Mouse (Mus musculus) limb, embryonic 10.5 days (tissue): Measurements from ENCODE around the gene Itpka. TPM values are rescaled to one million over a fixed set of nuclear protein-coding genes. Genes with fewer than 3 reads are reported as not detected.

ENCODE experiments used
- DNase-seq: peaks from one replicate; pipeline ENCODE4 v3.0.0-alpha.2; 2017; ENCODE audit warnings: low spot score
- H3K27ac ChIP-seq: fragments of 300-500 bp; sonication (generic); 2 replicates; pipeline ENCODE4 v1.5.1; 2016; ENCODE audit warnings: mild to moderate bottlenecking
- H3K27me3 ChIP-seq: fragments of 300-500 bp; sonication (generic); 2 replicates; pipeline ENCODE4 v1.6.1; 2016; ENCODE audit warnings: low read depth, mild to moderate bottlenecking; ENCODE audit not compliant: poor library complexity, severe bottlenecking
- H3K36me3 ChIP-seq: fragments of 300-500 bp; sonication (generic); 2 replicates; pipeline ENCODE4 v1.6.1; 2016; ENCODE audit warnings: mild to moderate bottlenecking, moderate library complexity
- H3K4me1 ChIP-seq: fragments of 300-500 bp; sonication (generic); 2 replicates; pipeline ENCODE4 v1.6.1; 2016
- H3K4me3 ChIP-seq: fragments of 300-500 bp; sonication (generic); 2 replicates; pipeline ENCODE4 v1.5.1; 2016; ENCODE audit warnings: mild to moderate bottlenecking, moderate library complexity
- H3K9me3 ChIP-seq: fragments of 300-500 bp; sonication (generic); replicated peaks from 2 replicates; pipeline ENCODE4 v1.6.1; 2016; ENCODE audit warnings: mild to moderate bottlenecking
- WGBS: fragments of 180-500 bp; shearing (Covaris S2); methylation state at CpG from one replicate; pipeline ENCODE4 v1.1.7; 2016; 5-methylcytosine and 5-hydroxymethylcytosine counted together
- polyA plus RNA-seq: library from polyadenylated mRNA; unstranded; fragments of >200 nt; fragmentation: Nextera tagmentation; extraction: Ambion mirVana; gene quantifications from 2 replicates; pipeline ENCODE4 v1.2.1, GENCODE M21; 2016

The Itpka gene
- polyA plus RNA-seq, 1 experiment from 2014 or later: 0.65 TPM

DNA sequence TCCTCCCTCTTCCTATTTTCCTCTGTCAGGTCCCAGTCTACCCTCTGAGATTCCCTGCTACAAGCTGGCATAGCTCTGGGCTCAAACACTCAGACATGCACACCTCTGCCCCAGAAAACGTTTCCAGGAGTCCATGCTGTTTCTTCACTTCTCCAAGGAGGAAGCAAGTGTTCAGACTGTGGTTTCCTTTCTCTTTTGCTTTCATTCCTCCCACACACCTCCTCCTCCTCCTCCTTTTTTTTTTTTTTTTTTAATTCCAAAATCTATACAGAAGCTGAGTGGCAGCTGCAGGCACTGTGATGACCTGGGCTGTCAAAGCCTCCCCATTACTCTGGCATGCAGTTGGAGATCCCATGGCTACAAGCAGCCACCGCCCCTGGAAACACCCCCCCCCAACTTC lies 1.6 kb upstream of the Itpka start:
- Histone ChIP-seq H3K27me3 (peaks cover 88% of the 10 kb centered on the region), H3K36me3 (peaks cover 3% of the 10 kb centered on the region), H3K4me1 (peaks cover 43% of the 10 kb centered on the region), H3K27ac (no peak overlapping the region), H3K4me3 (no peak overlapping the region), H3K9me3 (no peaks in the 10 kb centered on the region)
- 22% methylated on average over 2 of the region's 2 CpGs for WGBS
- no peak for DNase-seq

DNA sequence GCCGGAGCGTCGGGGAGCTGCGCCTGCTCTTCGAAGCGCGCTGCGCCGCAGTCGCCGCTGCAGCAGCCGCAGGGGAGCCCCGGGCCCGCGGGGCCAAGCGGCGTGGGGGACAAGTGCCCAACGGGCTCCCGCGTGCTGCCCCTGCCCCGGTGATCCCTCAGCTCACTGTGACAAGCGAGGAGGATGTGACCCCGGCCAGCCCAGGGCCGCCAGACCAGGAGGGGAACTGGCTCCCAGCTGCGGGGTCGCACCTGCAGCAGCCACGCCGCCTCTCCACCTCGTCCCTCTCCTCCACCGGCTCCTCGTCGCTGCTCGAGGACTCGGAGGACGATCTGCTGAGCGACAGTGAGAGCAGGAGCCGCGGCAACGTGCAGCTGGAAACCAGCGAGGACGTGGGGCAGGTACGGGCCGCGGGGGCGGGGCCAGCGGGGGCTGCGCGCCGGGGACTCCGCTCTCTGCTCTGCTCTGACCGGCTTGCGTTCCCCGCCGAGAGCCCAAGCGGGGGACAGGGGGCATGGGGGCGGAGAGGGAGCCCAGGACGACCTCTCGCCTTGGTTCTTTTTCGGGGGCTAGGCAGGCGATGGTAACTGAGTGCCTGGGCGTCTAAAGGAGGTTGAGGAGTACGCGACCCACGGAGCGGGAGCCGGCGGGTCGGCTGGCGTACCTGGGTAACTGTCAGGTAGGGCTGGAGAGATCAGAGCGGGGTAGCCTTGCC lies 481 bp downstream of the Itpka start:
- H3K27ac ChIP-seq: peak overlapping the region; percentile 93

DNA sequence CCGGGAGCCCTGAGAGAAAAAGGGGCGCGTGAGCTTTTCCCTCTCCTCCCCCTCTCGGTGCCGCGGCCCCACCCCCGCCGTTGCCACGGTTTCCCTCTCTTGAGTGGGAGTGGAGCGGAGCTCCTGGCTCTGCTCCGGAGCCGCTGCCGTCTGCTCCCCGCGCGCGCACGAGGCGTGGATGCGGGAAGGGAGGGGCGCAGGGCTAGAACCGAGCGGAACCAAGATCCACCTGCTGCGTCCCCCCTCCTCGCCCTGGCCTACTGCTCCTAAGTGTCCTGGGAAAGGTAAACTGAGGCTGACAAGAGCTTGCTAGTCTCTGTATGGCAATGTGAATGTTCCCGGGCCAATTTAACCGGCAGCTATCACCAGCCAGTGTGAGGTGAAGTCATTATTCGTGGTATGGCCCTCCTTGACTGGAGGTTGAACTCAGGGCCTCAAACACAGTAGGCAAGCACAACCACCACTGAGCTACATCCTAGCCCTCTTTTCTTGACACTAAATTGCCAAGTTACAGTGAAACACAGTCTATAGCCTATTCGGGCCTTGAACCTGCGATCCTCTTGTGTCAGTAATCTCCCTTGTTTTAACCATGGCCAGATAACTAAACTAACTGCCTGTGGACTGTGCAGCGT lies 1.2 kb downstream of the Itpka start:
- Histone ChIP-seq H3K27me3 (peaks cover 90% of the 10 kb centered on the region), H3K27ac (0 out of 2 replicates have a peak overlapping the region, but pooled peaks have one; percentile 93), H3K4me3 (peak overlapping the region; percentile 71), H3K9me3 (no peaks in the 10 kb centered on the region), H3K36me3 (no peaks in the 10 kb centered on the region), H3K4me1 (peaks cover 43% of the 10 kb centered on the region)
- WGBS: 7% methylated on average over 31 of the region's 31 CpGs
- no peak for DNase-seq

More for the DNA sequence above, 481 bp downstream of the Itpka start:
- Histone ChIP-seq H3K4me1 (peaks cover 43% of the 10 kb centered on the region), H3K27me3 (peaks cover 90% of the 10 kb centered on the region), H3K4me3 (peak overlapping the region; percentile 71), H3K36me3 (no peaks in the 10 kb centered on the region), H3K9me3 (no peaks in the 10 kb centered on the region)
- DNase-seq: peak; percentile 76
- under 1% methylated on average over 70 of the region's 70 CpGs for WGBS

DNA sequence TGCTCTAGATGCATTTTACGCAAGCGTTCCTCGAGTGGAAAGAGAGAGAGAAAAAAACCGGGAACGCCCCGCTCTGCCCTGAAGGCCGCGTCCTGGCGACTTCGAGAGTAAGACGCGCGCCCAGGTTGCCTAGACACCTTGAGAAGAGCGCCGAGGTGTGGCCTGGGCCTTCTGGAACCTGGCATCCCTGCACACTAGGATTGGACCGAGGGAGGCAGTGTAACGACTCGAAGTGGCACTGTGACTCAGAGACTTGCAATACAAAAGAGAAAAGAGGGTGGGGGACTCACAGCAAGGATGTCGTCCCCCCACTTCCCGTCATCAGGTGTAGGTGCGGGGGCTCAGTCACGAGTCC lies 1.6 kb downstream of the Itpka start:
- WGBS: 5% methylated on average over 22 of the region's 22 CpGs
- peak; percentile 39 for DNase-seq
- peaks cover 43% of the 10 kb centered on the region for H3K4me1 ChIP-seq
- H3K27me3 ChIP-seq: peaks cover 88% of the 10 kb centered on the region
- no peaks in the 10 kb centered on the region for H3K36me3 ChIP-seq
- H3K4me3 ChIP-seq: peak overlapping the region; percentile 39
- no peak overlapping the region for H3K27ac ChIP-seq
- H3K9me3 ChIP-seq: no peaks in the 10 kb centered on the region

DNA sequence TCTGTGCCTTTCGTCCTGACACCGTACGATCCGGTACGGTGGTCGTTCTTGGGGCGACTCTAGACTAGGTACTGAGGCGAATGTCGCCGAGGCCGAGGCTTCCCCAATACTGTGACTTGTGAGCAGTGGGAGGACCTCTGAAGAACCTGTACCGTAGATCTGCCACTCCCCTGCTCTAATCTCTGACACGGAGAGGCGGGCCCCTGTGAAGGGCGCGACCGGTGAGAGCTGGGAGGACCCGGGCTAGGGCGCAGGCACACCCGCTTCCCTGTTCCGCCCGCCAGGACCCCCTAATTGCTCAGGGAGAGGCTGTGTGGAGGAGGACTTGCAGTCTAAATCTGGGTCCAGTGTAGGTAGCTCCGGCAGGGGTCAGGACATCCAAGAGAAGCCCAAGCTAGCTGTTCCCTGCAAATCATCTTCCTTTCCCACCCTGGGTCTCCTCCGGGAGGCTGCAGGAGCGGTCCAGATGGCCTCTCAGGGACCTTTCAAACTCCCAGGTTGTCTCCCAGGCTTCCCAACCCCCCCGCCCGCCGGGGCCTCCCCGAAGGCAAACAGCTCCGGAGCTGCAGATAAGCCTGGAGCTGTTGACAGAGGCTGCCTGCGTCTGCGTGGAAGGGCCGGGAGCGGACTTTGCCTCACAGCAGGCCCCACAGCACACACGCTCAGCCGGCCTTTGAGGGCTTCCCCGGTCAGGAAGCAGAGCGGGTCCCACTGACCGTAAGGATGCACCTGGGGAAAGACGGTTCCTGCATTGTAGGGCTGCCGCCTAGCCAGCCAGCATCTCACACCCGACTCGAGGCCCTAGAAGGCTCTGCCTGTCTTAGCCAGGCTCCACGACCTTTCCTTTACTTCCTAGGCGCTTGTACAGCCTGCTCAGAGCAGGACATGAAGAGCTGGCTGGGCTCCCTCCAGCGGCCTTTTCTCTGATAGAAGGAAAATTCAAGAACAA lies 2.3 kb downstream of the Itpka start:
- no peak overlapping the region for H3K27ac ChIP-seq
- peak overlapping the region; percentile 39 for H3K4me3 ChIP-seq
- peaks cover 43% of the 10 kb centered on the region for H3K4me1 ChIP-seq
- peak; percentile 64 for DNase-seq
- 2% methylated on average over 46 of the region's 46 CpGs for WGBS
- no peaks in the 10 kb centered on the region for H3K36me3 ChIP-seq
- peaks cover 88% of the 10 kb centered on the region for H3K27me3 ChIP-seq
- no peaks in the 10 kb centered on the region for H3K9me3 ChIP-seq

DNA sequence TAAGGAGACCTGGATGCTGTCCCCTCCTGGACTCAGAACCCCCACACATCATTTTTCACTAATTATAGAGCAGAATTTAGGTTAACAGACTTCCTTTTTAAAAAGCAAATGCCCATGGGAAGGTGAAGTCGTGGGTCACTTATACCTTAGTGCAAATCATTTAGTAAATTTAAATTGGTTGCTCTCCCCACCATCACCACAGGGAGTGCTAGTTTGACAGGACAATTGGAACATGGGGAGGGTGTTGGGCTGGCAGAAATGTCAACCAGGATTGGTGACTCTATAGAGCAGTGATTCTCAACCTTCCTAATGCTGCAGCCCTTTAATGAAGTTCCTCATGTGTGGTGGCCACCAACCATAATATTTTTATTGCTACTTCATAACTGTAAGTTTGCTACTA lies 3.1 kb downstream of the Itpka start:
- H3K9me3 ChIP-seq: no peaks in the 10 kb centered on the region
- 4% methylated on average over 1 of the region's 1 CpGs for WGBS
- no peak for DNase-seq
- no peak overlapping the region for H3K4me3 ChIP-seq
- no peaks in the 10 kb centered on the region for H3K36me3 ChIP-seq
- no peak overlapping the region for H3K27ac ChIP-seq
- peaks cover 88% of the 10 kb centered on the region for H3K27me3 ChIP-seq
- H3K4me1 ChIP-seq: peaks cover 43% of the 10 kb centered on the region

GRCm38 (mm10) chr2:119747554-119747953 lies 5.4 kb downstream of the Itpka start:
- Histone ChIP-seq H3K27ac (no peak overlapping the region), H3K36me3 (no peaks in the 10 kb centered on the region), H3K9me3 (no peaks in the 10 kb centered on the region), H3K4me1 (peaks cover 30% of the 10 kb centered on the region), H3K27me3 (peaks cover 97% of the 10 kb centered on the region), H3K4me3 (no peak overlapping the region)
- WGBS: 76% methylated on average over 7 of the region's 7 CpGs
- no peak for DNase-seq

DNA sequence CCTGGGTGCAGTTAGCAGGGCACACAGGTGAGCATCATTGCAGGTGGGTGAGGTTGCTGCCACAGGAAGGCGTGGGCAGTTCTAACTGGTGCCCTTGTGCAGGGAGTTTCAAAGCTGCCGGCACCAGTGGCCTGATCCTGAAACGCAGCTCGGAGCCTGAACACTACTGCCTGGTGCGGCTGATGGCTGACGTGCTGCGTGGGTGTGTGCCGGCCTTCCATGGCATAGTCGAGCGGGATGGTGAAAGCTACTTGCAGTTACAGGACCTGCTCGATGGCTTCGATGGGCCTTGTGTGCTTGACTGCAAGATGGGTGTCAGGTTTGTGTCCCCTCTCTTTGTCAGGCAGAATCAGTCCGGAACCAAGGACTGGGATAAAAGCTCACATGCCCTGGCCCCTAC lies 7.1 kb downstream of the Itpka start:
- no peaks in the 10 kb centered on the region for H3K36me3 ChIP-seq
- 74% methylated on average over 13 of the region's 13 CpGs for WGBS
- H3K27ac ChIP-seq: no peak overlapping the region
- no peaks in the 10 kb centered on the region for H3K9me3 ChIP-seq
- H3K27me3 ChIP-seq: peaks cover 97% of the 10 kb centered on the region
- H3K4me3 ChIP-seq: no peak overlapping the region
- no peak for DNase-seq
- H3K4me1 ChIP-seq: peaks cover 13% of the 10 kb centered on the region

DNA sequence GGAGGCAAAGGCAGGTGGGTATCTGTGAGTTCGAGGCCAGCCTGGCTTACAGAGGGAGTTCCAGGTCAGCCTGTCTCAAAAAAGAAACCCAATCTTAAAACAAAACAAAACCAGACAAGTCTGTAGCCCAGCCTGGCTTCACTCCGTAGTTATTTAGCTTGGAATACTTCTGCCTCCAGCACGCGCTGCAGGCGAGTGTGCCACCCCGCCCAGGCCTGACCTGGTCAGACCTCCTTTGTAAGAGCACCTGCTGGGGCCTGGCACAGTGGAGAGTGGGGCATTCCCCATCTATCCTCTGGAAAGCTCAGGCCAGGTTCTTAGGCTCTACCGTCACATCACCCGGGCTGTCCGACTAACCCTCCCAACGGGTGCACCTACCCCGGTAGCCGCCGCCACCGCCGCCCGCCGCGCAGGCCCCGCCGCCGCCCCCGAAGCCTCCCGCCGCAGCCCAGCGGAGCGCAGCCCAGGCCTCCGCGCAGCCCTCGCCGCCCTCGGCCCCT lies 15.5 kb downstream of the Itpka start:
- peak overlapping the region; percentile 56; the same call in 1 of the 2 replicates for H3K27ac ChIP-seq
- DNase-seq: no peak
- H3K36me3 ChIP-seq: no peaks in the 10 kb centered on the region
- WGBS: 2% methylated on average over 31 of the region's 31 CpGs
- H3K9me3 ChIP-seq: no peaks in the 10 kb centered on the region
- peaks cover 100% of the 10 kb centered on the region for H3K27me3 ChIP-seq
- H3K4me3 ChIP-seq: peak overlapping the region; percentile 68
- H3K4me1 ChIP-seq: peaks cover 20% of the 10 kb centered on the region

GRCm38 (mm10) chr2:119758101-119758843 lies 16.1 kb downstream of the Itpka start:
- no peaks in the 10 kb centered on the region for H3K9me3 ChIP-seq
- H3K36me3 ChIP-seq: peaks cover 3% of the 10 kb centered on the region; the same call in 1 of the 2 replicates
- peak overlapping the region; percentile 56 for H3K27ac ChIP-seq
- peak; percentile 69 for DNase-seq
- under 1% methylated on average over 75 of the region's 77 CpGs for WGBS
- peaks cover 20% of the 10 kb centered on the region for H3K4me1 ChIP-seq
- H3K4me3 ChIP-seq: peak overlapping the region; percentile 68
- peaks cover 94% of the 10 kb centered on the region for H3K27me3 ChIP-seq

- WGBS: 5% methylated on average over 44 of the region's 44 CpGs
- H3K9me3 ChIP-seq: no peaks in the 10 kb centered on the region
- peaks cover 12% of the 10 kb centered on the region for H3K36me3 ChIP-seq
- no peak overlapping the region; the same call in 1 of the 2 replicates for H3K27ac ChIP-seq
- DNase-seq: peak; percentile 55
- peaks cover 86% of the 10 kb centered on the region for H3K27me3 ChIP-seq
- H3K4me1 ChIP-seq: peaks cover 20% of the 10 kb centered on the region
- peak overlapping the region; percentile 68 for H3K4me3 ChIP-seq
These were observed 17.0 kb downstream of the Itpka start for GRCm38 (mm10) chr2:119758844-119759835.
